Mouse (Mus musculus) small intestine, adult 2 months (tissue): ENCODE results near the gene Tbc1d9b. TPM values are rescaled to one million over a fixed set of nuclear protein-coding genes. Genes with fewer than 3 reads are reported as not detected.
A peak's percentile ranks its signal among the peaks of the same experiment; 100 is the strongest.
"Not testable (repeated sequence)": the region's sequence is repeated elsewhere in the genome, so short reads cannot be mapped to it uniquely, and the experiment has no call there.

Experiments
- H3K27ac ChIP-seq: fragments of 200-500 bp; 2 replicates; pipeline ENCODE4 v1.5.1; 2012; ENCODE audit warnings: low read depth, low read length, control low read depth, inconsistent platforms; ENCODE audit not compliant: insufficient read depth
- H3K27me3 ChIP-seq: fragments of 200-500 bp; 2 replicates; pipeline ENCODE4 v1.6.1; 2012; ENCODE audit warnings: mild to moderate bottlenecking, moderate library complexity, low read length, inconsistent platforms; ENCODE audit not compliant: control insufficient read depth, insufficient read depth
- H3K36me3 ChIP-seq: fragments of 200-500 bp; 2 replicates; pipeline ENCODE4 v1.6.1; 2012; ENCODE audit warnings: mild to moderate bottlenecking, low read length, control low read depth, inconsistent platforms; ENCODE audit not compliant: control insufficient read depth, insufficient read depth
- H3K4me1 ChIP-seq: fragments of 200-500 bp; 2 replicates; pipeline ENCODE4 v1.6.1; 2012; ENCODE audit warnings: low read length, inconsistent platforms, mixed read lengths; ENCODE audit not compliant: control insufficient read depth, insufficient read depth, insufficient read length
- H3K4me3 ChIP-seq: fragments of 200-500 bp; 2 replicates; pipeline ENCODE4 v1.5.1; 2012; ENCODE audit warnings: low read depth, mild to moderate bottlenecking, control low read depth, inconsistent platforms, low read length, moderate library complexity
- CTCF ChIP-seq: fragments of 200-500 bp; IDR thresholded peaks from 2 replicates; pipeline ENCODE4 v1.5.1; 2012; ENCODE audit warnings: low read depth, mild to moderate bottlenecking, control low read depth, inconsistent platforms, low read length, moderate library complexity, mixed read lengths; ENCODE audit not compliant: insufficient replicate concordance, insufficient read length; ENCODE audit errors: extremely low read depth
- POLR2A ChIP-seq: fragments of 200-500 bp; IDR thresholded peaks from 2 replicates; pipeline ENCODE4 v1.6.1; 2012; ENCODE audit warnings: low read depth, mild to moderate bottlenecking, control low read depth, inconsistent platforms, low read length, moderate library complexity
- WGBS: fragments of 180-500 bp; shearing (Covaris S2); methylation state at CpG from one replicate; pipeline ENCODE4 v1.1.7; 2018; 5-methylcytosine and 5-hydroxymethylcytosine counted together
- polyA plus RNA-seq: library from polyadenylated mRNA; depleted of rRNA; stranded (reverse); fragments of >200 nt; gene quantifications from 2 replicates; pipeline ENCODE4 v1.2.3, GENCODE M21; 2012

Tbc1d9b gene
- polyA plus RNA-seq, 1 experiment = 31.5 TPM

DNA sequence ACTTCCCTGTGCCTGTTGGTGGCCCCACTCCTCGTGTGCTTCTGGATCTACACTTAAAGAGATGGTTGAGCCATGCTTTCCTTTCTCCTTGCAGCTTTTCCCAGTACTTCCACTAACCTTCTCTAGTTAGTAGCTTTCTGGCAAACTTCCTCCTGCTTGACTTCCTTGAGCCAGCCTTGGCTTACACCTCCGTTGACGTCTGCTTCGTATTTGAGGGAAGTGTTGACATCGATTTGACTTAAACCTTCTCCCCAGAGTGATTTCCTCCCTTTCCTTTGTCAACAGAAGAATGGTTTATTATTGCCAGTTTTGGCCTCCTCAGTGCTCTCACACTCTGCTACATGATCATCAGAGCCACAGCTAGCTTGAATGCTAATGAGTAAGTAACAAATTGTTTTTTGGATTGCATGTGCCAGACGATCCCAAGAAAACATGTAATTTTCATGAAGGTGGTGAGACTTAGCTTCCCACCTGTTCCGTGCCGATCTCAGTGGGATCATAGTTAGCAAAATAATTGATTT lies 32.2 kb upstream of the Tbc1d9b start:
- 88% methylated on average over 8 of the region's 8 CpGs for WGBS
- no peaks in the 10 kb centered on the region for H3K4me1 ChIP-seq
- H3K27me3 ChIP-seq = no peaks in the 10 kb centered on the region
- no peaks in the 10 kb centered on the region for H3K36me3 ChIP-seq
- no peak for TF ChIP-seq CTCF
- TF ChIP-seq POLR2A = no peak
- no peak overlapping the region for H3K27ac ChIP-seq
- no peak overlapping the region for H3K4me3 ChIP-seq

DNA sequence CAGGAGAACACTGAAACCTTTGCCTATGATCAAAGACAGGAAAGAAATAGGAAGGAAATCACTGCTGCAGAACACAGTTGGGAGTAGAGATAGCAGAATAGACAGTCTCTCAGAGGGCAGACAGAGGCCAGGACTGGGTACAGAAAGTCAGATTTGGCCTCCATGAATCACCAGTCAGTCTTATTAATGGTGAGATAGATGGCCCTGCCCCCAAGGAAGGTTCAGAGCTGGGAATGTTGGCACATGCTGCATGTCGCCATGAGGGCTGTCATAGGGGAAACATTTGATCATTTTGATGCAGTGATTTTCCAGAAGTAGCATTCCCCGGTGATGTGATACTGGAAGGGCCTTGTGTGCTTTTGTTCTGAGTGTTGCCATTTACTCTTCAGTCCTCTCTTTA lies 31.5 kb upstream of the Tbc1d9b start:
- H3K27me3 ChIP-seq = no peaks in the 10 kb centered on the region
- 84% methylated on average over 2 of the region's 2 CpGs for WGBS
- no peaks in the 10 kb centered on the region for H3K4me1 ChIP-seq
- TF ChIP-seq CTCF = no peak
- no peak for TF ChIP-seq POLR2A
- no peak overlapping the region for H3K4me3 ChIP-seq
- no peak overlapping the region for H3K27ac ChIP-seq
- no peaks in the 10 kb centered on the region for H3K36me3 ChIP-seq

DNA sequence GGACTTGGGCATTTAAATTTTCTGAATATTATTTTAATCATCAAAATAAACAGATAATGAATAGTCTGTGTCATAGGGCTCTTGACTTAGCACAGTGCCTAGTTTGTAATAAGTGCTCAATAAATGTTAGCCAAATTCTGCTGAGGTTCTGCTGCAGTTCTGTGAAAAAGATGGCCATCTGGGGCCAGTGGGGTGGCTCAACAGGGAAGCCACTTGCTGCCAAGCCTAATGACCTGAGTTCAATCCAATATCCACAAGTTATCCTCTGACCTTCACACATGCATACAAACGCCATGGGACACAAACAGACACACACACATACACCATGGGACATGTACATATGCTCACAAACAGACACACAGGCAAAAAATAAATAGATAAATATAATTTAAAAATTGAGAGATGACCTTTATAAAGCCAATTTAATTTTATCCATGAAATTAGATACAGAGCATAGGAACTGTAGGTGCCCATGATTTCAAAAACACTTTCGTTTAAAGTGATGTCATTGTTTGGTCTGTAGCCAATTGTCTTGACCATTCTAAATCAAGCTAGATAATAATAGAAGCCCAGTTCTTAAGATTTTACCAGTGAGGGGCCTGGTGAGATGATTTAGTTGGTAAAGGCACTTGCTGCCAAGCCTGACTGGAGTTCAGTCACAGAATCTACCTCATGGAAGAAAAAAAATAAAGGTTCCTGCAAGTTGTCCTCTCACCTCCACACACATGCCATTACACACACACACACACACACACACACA lies 30.5 kb upstream of the Tbc1d9b start:
- 71% methylated on average over 2 of the region's 2 CpGs for WGBS
- TF ChIP-seq CTCF (no peak), POLR2A (no peak)

DNA sequence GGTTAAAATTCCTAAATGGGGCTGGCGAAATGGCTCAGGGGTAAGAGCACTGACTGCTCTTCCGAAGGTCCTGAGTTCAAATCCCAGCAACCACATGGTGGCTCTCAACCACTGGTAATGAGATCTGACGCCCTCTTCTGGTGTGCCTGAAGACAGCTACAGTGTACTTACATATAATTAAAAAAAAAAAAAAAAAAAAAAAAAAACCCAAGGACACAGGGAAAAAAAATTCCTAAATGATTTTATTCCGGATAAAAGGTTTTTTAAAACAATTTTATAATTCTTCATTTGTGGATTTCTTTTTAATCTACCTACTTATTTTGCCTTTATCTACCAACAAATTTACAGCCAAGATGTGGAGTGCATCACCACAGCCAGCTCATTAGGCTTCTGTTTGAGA lies 29.2 kb upstream of the Tbc1d9b start:
- H3K4me3 ChIP-seq, H3K27ac ChIP-seq, H3K27me3 ChIP-seq, H3K4me1 ChIP-seq, H3K36me3 ChIP-seq: not testable (repeated sequence)
- WGBS = 88% methylated on average over 4 of the region's 4 CpGs

More for the DNA sequence above, 30.5 kb upstream of the Tbc1d9b start:
- Histone ChIP-seq H3K27ac (no peak overlapping the region), H3K4me3 (no peak overlapping the region), H3K4me1 (no peaks in the 10 kb centered on the region), H3K27me3 (no peaks in the 10 kb centered on the region), H3K36me3 (no peaks in the 10 kb centered on the region)

DNA sequence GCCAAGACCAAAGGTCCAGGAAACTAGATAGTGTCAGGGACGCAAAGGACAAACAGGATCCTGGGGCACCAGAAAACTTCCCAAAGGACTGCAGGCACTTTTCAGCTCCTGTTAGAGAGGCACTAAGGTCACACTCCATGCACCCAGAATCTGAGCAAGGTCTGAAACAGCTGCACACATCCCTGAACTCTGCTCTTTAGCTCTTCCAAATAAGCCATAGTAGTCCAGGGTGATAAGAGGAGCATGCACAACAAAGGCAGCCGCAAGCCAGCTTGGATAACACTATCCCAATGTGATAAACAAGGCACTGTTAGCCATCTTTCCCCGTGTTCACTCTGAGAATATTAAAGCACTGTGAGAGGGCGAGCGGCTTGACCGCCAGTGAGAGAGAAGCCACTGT lies 27.2 kb upstream of the Tbc1d9b start:
- Histone ChIP-seq H3K4me1 (peaks cover 4% of the 10 kb centered on the region; the same call in 1 of the 2 replicates), H3K27ac (no peak overlapping the region), H3K4me3 (no peak overlapping the region), H3K27me3 (no peaks in the 10 kb centered on the region), H3K36me3 (no peaks in the 10 kb centered on the region)
- no peak for TF ChIP-seq POLR2A
- WGBS = 84% methylated on average over 6 of the region's 6 CpGs

DNA sequence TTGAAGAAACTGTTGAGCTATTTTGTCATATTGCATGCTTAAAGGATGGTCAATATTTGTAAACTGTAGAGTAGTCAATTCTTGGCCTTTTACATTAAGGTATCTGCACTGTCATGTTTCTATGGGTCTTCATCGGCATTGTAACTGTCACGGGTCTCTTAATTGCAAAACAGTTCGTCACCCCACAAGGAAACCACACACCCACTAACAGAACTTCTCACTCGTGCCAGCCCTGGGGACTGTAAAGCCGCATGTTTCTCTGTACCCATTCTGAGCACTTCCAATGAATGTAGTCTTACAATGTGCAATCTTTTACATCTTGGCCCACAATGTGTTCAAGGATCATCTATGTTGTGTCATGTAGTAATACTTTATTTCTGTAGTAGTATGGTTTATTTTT lies 26.0 kb upstream of the Tbc1d9b start:
- TF ChIP-seq CTCF = no peak
- TF ChIP-seq POLR2A = no peak
- Histone ChIP-seq H3K36me3 (no peaks in the 10 kb centered on the region), H3K27me3 (no peaks in the 10 kb centered on the region), H3K4me3 (no peak overlapping the region), H3K27ac (no peak overlapping the region), H3K4me1 (peaks cover 8% of the 10 kb centered on the region; the same call in 1 of the 2 replicates)
- WGBS = 84% methylated on average over 5 of the region's 5 CpGs

DNA sequence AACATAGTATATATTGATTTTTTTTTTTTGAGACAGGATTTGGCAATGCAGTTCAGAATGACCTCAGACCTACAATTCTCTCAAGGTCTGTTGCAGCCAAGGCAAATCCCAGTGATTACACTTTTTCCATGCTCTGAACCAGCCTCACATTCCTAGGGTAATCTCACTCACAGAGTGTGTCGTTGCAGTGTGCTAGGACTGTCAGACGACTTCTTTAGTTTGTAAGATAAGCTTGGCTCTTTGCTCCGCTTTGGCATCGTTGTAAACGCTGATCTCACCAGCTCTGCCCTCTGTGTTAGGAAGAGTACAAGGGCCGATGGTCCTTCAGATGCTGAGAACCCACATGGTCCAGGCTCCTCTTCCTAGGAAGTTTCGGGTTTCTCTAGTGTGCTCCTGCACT lies 25.2 kb upstream of the Tbc1d9b start:
- no peak for TF ChIP-seq POLR2A
- TF ChIP-seq CTCF = no peak
- Histone ChIP-seq H3K4me1 (peaks cover 8% of the 10 kb centered on the region; the same call in 1 of the 2 replicates), H3K4me3 (no peak overlapping the region), H3K36me3 (no peaks in the 10 kb centered on the region), H3K27me3 (no peaks in the 10 kb centered on the region), H3K27ac (no peak overlapping the region)
- WGBS = 61% methylated on average over 7 of the region's 7 CpGs

DNA sequence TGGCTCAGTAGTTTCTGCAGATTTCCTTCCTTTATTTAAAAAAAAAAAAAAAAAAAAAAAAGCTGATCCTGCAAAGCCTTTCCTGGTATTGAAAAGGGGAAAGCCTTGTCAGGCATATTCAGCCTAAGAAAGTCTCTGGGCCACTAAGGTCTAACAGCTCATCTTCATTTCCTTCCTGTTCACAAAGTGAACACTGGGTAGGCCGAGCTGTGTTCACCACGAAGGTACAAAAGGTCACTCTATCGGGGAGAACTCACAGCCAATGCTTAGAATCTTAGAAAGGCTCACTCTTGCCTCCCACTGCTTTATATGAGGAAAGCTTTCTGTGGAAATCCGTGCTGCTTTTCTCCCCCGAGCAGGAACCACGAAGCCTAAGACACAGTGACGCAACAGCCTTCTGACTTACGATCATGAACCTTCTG lies 22.4 kb upstream of the Tbc1d9b start:
- H3K4me3 ChIP-seq = no peak overlapping the region
- no peaks in the 10 kb centered on the region for H3K36me3 ChIP-seq
- no peaks in the 10 kb centered on the region for H3K27me3 ChIP-seq
- 41% methylated on average over 8 of the region's 8 CpGs for WGBS
- TF ChIP-seq POLR2A = no peak
- TF ChIP-seq CTCF = no peak
- peak overlapping the region; percentile 12; the same call in 1 of the 2 replicates for H3K27ac ChIP-seq
- H3K4me1 ChIP-seq = peaks cover 8% of the 10 kb centered on the region; the same call in 1 of the 2 replicates
